Mouse (Mus musculus): ENCODE data around the gene Slc39a7.
"Not testable (repeated sequence)": the region's sequence is repeated elsewhere in the genome, so short reads cannot be mapped to it uniquely, and the experiment has no call there.

The Slc39a7 gene

GRCm38 (mm10) chr17:33999341-34000149 is 31.9 kb downstream of the Slc39a7 start:
- DNase-seq = peak; percentile 44 to 61

DNA sequence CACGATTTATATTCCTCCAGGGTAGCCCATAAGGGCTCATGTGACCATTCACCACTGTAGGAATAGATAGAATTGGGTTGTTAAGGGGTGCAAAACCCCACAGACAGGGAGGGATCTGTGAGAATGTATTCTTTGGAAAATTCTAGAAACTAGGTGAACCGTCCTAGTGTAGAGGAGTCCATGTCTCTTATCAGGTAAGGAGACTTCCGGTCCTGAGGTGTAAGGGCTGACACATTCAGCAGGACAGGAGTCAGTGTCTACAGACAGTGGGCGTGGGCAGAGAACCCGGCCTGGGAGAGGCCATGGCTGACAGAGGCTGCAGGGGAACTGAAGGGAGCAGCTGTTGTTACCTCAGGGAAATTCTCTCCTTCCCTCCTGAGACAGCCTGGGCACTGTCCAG is 32.8 kb downstream of the Slc39a7 start:
- not testable (repeated sequence) for DNase-seq

GRCm38 (mm10) chr17:33997025-33997424 is 34.5 kb downstream of the Slc39a7 start:
- not testable (repeated sequence) for DNase-seq

GRCm38 (mm10) chr17:33995651-33996050 is 35.8 kb downstream of the Slc39a7 start:
- DNase-seq = no peak

- no peak for DNase-seq
These were observed 36.5 kb downstream of the Slc39a7 start for GRCm38 (mm10) chr17:33994959-33995358.

- peak in 1 of 2 experiments; percentile 60 for DNase-seq
These were observed 39.5 kb downstream of the Slc39a7 start for GRCm38 (mm10) chr17:33991788-33992664.

DNA sequence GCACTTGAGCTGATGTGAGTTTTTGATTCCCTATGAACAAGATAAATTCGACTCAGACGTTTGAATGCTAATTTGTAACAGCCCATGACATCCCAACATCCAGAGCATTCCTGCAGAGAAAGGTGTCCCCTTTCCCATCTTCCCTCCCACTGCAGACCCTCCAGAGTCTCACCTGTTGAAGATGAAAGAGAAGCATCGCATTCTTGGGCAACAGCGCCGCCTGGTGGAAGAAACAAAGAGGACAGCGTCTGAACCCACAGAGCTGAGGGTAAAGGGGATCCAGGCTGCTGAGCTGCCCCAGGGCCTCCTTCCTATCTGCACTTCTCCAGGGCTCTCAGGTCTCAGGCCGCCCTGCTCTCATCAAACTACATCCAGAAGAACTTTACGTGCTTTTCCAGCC is 49.3 kb downstream of the Slc39a7 start:
- peak; percentile 56 to 70 for DNase-seq

GRCm38 (mm10) chr17:33981192-33981909 is 50.1 kb downstream of the Slc39a7 start:
- DNase-seq = peak; percentile 91 to 92

DNA sequence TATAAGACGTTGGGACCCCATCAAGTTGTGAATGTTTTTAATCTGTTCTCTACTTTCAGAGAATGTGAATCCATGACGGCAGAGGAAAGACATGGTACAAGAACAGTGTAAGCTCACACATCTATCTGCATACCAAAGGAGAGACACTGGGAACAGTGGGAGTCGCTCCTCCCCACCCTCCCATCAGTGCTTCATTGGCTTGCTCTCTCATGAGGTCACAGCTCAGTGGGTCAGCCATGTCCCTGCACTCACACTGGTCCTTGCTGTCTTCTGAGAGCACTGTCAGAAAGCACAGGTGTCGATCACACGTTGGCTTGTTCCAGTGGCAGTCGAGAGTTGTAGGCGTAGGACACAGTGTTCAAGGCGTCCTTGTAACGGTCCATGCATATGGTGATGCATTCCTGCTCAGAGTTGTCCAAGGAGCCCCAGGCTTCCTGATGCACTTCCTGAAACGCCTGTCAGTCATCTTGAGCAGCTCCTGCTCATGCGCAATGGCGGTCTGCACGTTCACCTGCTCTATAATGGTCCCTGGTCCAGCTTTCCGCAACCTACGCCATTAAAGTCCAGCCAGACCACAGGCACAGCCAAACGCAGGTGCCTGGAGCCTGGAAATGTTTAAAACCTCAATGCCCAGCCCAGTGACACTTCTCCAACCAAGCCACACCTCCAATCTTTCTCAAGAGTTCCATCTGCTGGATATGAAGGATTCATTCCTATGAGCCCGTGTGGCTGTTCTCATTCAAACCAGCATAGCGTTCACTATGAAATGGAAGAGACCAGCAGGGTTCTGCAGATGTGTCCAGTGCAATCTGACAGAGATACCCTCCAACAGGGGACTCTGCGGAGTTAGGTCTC is 51.1 kb downstream of the Slc39a7 start:
- DNase-seq = no peak

DNA sequence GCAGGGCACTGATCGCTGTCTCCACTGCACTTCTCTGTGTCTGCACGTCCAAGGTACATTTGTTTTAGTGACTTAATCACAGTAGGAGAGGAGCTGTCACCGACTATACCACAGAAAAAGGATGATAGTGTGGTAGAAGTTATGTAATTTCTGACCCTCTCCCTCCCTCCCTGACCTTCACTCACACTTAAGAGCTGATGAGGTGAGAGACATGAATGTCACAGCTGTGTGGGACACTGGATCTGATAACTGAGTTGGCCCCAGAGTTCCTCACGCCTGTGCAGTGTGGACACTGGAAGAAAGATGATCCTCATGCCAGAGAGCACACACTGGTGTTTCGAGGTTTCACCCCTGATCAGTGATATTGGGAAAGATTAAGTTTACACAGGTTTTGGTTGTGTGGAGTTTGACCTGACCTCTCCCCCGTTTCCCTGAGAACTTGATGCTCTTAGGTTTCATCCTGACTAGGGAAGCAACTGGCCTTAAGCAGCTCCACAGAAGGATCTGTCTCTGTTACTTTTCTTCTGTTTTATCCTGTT is 51.9 kb downstream of the Slc39a7 start:
- DNase-seq = no peak

DNA sequence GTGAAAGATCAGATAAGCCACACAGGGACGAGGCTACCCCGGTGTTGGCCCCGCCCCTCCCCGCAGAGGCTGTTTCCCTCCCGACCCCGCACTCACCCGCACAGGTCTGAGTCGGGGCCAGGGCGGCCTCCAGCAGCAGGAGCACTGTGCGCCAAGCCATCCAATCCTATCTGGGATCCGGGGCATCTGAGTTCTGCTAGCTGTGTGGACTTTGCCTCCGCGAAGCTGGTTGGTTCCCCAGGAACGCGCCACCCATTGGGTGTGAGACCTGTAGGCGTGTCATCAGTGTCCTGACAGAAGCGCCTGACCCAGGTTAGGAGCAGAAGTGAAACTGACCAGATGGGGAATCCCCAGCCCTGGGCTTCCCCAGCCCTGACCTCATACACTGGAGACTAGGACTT is 52.9 kb downstream of the Slc39a7 start:
- DNase-seq = peak; percentile 92 to 93
